Mouse (Mus musculus): ENCODE results near the gene Akap8l.
A peak's percentile ranks its signal among the peaks of the same experiment; 100 is the strongest.

The Akap8l gene

DNA sequence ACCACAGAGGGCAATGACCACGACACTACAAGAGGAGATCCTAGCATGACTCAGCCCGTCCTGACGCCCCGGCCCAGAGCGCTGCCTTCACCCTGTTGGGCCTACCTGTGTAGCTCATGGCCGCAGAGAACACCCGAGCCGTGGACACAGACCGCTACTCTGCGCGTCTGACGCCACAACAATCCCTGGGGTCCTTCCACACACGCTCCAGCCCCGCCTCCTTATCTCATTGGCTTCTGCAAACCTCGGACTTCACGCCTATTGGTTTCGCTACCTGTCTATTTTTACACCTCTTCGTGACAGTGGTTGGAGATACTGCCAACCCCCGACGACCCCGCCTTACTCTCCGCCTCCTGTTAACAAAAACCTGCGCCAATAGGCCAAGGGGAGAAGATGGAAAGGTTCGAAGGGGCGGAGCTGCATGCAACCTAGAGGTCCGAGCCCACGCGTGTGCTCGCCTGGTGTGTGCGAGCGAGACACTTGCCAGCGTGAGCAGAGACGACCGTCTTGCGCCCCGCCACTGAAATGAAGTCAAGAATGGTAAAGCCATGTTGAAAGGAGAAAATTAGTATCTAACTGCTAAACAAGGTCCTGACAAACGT, at the start of gene Akap8l:
TSS of gene Akap8l (minus strand) at position 226 of the 602 bp plus-strand sequence.
- peak; percentile 88 for DNase-seq (ENCODE audit: low spot score)

GRCm38 (mm10) chr17:32396266-32396665, 45.9 kb upstream of the Akap8l start:
- no peak for DNase-seq (ENCODE audit: low spot score)

- no peak for DNase-seq (ENCODE audit: low spot score)
Observed at GRCm38 (mm10) chr17:32393944-32394343, 43.5 kb upstream of the Akap8l start.

DNA sequence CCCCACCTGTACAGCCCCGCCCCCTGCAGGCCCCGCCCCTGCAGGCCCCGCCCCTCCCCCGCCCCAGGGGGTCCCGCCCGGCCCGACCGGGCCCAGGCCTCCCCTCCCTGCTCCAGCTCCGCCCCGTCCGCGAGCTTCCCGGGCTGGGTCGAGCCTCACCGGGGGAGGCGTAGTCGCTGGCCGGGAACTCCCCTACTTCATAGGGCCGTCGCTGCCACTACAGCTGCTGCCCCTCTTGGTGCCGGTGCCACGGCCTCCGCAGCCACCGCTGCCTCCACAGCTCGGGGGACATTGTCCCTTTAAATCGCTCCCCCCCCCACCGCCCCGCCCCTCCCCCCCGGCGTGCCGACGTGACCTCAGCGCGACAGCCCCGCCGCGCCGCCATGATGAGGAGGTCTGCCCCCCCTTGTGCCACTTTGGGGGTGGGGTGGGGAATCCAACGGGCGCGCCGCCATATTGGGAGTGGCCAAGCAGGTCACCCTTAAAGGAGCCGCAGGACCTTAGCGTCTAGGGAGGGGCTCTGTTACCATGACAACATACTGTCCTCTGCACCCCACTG, 38.8 kb upstream of the Akap8l start, which contains the start of gene Wiz:
TSS of gene Wiz (minus strand) at position 339 of the 559 bp plus-strand sequence.
- DNase-seq (ENCODE audit: low spot score) = peak; percentile 77

DNA sequence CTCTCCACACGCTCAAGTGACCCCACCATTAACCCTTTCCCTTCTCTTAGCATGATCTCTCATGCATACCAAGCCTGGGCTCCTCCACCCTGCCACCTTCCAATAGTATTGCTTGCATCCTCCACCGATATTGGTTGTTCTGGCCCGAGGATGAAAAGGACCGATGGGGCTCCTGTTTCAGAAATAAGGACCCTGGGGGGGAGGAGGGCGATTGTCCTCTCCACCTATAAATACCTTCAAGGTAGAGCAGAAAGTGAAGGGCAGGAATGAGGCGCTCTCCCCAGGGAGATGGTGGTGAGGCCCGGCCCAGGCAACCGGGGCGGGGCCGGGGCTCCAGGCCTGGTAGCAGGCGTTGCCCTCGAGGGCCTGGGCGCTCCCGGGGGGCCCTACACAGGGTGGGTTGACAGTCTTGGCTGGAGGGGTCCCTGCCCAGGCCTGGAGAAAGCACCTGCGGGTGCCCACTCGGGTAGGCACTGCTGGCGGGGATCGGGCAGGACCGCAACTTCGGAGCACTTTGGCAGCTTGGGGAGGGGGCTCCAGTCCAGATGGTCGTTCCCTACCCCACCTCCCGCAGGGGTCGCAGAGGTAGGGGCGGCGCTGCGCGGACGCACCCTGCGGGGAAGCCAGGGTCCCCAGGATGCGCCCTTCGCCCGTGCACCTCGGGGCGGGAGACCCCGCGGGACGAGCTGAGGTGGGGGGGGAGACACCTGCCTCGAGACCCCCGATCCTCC, 38.1 kb upstream of the Akap8l start:
- no peak for DNase-seq (ENCODE audit: low spot score)

DNA sequence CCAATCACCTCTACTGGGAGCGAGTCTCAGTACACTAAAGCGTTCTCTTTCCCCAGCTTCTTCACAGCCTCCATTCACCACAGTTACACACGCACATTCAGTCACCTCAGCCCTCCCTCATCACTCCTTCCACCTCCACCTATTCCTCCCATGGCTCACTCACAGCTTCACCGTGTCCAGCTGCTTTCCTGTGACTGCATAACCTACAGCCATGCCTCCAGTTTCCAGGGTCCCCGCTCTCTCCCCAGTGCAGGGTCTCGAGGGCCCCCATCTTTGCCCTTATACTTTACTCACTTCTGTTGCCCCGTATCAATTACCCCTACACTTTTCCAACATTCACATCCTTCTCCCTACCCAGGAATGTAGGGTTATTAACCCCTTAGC, 37.6 kb upstream of the Akap8l start:
- no peak for DNase-seq (ENCODE audit: low spot score)

DNA sequence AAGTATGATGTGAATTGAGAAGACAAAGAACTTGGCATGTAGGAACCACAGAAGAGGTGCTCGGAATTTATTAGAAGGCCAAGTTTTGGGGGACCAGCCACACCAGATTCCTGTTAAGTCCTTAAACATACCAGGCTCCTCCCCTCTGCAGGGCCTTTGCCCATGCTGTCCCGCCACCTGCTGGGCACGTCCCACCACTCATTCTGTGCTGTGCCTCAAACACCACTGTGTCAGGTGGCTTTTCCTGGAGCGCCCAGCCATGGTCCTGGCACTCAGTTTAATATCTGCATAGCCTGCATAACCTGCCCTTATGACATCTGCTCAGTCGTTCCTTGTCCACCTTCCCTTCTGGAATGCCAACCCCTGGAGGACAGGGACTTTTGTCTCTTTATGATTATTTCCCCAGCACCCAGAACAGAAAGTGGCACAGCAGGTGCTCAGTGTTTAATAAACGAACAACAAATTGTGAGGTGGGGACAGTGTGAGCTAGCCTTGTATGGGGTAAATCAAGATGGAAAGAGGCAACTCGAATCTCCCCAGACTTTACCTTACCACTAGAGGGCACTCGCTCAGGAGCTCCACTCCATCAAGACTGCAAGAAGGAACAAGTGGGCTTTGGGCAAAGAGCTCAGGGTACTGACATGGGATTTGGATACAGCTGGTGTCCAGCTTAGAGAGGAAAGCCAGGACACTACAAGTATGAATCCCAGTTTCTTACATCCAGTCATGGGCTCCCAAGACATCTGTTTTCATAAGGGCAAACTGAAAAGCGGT, 36.4 kb upstream of the Akap8l start:
- peak; percentile 37 for DNase-seq (ENCODE audit: low spot score)

DNA sequence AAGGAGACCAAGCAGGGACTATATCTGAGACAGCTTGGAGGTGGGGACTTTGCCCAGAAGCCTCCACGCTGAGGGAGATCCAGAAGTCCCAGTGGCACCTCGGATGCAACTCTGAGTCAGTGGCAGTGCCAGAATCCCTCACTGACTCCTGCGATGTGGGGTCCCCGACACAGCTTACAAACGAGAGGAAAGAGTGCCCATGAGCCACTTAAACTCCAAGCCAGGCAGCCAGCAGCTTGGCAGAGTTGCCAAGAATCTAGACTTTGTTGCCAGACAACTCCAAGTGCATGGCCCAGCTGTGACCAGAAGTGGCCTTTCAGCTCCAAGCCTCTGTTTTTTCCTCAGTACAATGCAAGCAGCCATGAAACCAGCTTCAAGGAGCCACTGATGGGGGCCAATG, 33.3 kb upstream of the Akap8l start:
- no peak for DNase-seq (ENCODE audit: low spot score)

DNA sequence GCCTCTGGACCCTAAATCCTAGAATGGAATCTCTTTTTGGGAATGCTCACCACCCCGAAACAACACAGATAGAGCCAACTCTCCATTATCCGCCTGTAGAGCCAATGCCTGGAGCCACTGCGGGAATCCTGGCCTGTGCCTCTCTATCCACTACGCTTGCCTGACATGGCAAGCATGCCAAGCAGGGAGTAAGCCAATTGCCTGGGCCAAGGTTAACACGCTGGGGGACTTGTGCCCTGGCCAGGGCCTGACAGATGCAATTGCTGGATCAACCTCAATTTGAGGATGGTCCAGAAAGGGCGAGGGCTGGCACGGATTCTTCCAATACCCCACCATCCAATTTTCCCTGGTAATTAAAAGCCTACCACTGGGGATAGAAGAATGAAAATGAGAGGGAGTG, 32.2 kb upstream of the Akap8l start:
- no peak for DNase-seq (ENCODE audit: low spot score)

GRCm38 (mm10) chr17:32378786-32379185, 28.4 kb upstream of the Akap8l start:
- no peak for DNase-seq (ENCODE audit: low spot score)

DNA sequence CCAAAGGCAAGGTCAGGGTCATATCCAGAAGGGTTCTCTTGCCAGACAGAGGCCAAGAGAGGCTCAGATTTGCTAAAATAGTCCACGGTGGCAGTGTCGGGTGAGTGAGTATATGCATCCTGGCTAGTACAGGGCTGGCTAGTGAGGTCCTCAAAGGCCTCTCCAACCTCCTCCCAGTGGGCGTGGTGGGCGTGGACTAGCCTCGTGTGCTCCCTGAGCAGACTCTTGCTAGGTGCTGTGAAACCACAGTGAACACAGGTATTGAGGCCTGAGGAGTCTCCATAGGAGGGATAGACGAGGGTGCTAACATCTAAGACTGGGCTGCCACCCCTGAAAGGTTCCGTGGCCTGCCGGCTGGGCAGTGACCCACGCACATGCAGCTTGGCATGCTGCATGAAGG, 26.7 kb upstream of the Akap8l start:
- no peak for DNase-seq (ENCODE audit: low spot score)

DNA sequence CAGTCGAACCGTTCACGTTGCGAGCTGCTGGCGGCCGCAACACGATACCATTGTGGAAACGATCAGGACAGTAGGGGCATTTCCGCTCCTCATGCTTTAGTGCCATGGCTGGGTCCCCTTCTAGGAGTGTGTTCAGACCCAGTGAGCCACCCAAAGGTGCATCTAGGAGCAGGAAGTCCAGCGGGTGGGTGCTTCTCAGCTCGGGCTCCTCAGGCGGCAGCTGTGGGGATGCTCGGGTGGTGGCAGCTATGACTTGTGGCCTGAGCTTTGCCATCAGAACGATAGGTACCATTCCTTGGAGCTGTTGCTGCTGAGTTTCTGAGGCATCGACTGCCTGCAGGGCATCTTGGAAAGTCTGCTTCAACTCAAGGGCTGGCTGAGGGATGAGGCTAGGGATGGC, 26.1 kb upstream of the Akap8l start:
- no peak for DNase-seq (ENCODE audit: low spot score)

GRCm38 (mm10) chr17:32368991-32369578, 18.7 kb upstream of the Akap8l start:
- no peak for DNase-seq (ENCODE audit: low spot score)

GRCm38 (mm10) chr17:32367706-32368105, 17.3 kb upstream of the Akap8l start:
- no peak for DNase-seq (ENCODE audit: low spot score)

DNA sequence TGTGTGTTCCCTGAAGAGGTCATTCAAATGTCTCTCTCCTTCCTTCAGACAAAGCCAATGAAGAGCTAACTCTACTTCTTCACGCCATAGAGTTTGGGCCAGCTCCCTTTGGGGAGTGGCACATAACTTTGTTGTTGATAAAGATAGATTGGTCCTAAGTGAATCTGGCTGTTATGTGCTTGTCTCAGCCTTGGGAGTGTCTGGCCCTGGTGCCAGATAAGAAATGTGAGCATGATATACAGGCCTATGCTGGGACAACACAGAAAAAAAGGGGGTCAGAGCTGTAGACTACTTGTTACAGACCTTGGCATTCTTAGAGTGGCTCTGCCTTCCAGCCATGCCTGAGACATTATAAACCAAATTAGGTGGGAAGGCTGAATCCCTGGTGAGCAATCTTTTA, 14.9 kb upstream of the Akap8l start:
- DNase-seq (ENCODE audit: low spot score) = no peak

DNA sequence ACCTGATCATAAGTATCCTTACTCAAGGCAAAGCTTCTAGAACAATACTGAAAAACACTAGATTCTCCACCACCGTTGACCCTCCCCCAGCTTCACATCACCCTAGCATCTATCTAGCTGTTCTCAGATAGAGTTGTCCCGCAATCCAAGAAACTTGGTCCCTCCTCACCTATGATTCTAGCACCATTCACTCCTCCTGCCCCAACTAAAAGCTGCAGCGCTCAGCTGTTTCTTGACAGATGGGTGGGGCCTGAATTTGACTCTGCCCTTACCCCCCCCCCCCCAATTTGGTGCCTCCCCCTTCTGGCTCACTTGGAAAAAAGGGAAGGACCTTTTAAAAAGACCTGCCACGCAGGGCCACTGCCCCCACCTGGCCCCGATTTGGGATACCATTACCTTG, 14.4 kb upstream of the Akap8l start:
- DNase-seq (ENCODE audit: low spot score) = no peak

DNA sequence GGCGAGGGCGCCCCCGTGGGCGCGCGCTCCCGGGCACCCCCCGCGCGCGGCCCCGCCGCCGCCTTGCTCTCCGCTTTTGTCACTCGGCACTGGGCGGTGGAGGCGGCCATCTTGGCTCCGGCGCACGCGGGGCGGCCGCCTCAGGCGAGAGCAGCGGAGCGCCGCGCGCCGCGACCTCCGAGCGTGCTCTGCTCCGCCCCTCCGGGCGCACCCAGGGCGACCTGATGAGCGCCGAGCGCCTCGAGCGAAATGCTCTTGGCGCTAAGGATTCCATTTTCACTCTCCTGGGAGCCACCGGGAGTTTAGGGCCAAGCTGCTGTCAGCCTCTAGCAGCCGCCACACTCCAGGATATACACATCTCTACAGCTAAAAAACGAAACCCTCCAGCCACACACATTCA, 13.9 kb upstream of the Akap8l start:
- peak; percentile 80 for DNase-seq (ENCODE audit: low spot score)

GRCm38 (mm10) chr17:32363821-32364301, 13.5 kb upstream of the Akap8l start:
- no peak for DNase-seq (ENCODE audit: low spot score)

GRCm38 (mm10) chr17:32362686-32363085, 12.3 kb upstream of the Akap8l start:
- no peak for DNase-seq (ENCODE audit: low spot score)

- DNase-seq (ENCODE audit: low spot score) = no peak
Observed at GRCm38 (mm10) chr17:32359928-32360327, 9.5 kb upstream of the Akap8l start.

DNA sequence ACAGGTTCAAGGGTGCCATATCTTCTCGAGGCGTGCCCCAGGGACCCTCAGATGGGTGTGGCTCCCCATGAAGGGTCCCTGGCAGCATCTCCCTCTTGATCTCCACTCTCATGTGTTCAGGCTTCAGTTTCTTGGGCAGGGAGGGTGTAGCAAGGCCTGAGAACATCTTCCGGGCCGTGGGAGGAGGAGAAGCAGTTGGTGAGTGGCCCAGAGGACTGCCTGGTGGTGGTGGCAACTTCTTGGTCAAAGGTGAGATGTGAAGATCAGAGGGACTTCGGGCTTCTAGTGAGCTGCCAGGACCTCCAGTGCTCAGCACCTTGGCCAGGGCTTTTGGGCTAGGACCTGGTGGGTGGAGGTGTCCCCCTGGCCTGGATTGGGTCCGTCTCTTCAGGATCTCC, 8.5 kb upstream of the Akap8l start:
- DNase-seq (ENCODE audit: low spot score) = no peak
